Mouse (Mus musculus): Measurements from ENCODE around the gene Ptdss2.

Gene Ptdss2

GRCm38 (mm10) chr7:141122689-141123516, 721 bp downstream of the Ptdss2 start:
- DNase-seq (ENCODE audit: low spot score), result peak; percentile 71

- DNase-seq (ENCODE audit: low spot score), result no peak
Measured at GRCm38 (mm10) chr7:141123517-141123856, 1.3 kb downstream of the Ptdss2 start.

GRCm38 (mm10) chr7:141131024-141131820, 9.0 kb downstream of the Ptdss2 start:
- DNase-seq (ENCODE audit: low spot score), result peak; percentile 47

- DNase-seq (ENCODE audit: low spot score), result no peak
Measured at GRCm38 (mm10) chr7:141131904-141132755, 9.9 kb downstream of the Ptdss2 start.

GRCm38 (mm10) chr7:141141326-141141725, 19.1 kb downstream of the Ptdss2 start:
- no peak for DNase-seq (ENCODE audit: low spot score)

GRCm38 (mm10) chr7:141143112-141143511, 20.9 kb downstream of the Ptdss2 start:
- no peak for DNase-seq (ENCODE audit: low spot score)

GRCm38 (mm10) chr7:141143861-141144260, 21.7 kb downstream of the Ptdss2 start:
- DNase-seq (ENCODE audit: low spot score), result no peak

- DNase-seq (ENCODE audit: low spot score), result no peak
Measured at GRCm38 (mm10) chr7:141144650-141145049, 22.5 kb downstream of the Ptdss2 start.

GRCm38 (mm10) chr7:141145403-141145802, 23.2 kb downstream of the Ptdss2 start:
- no peak for DNase-seq (ENCODE audit: low spot score)

- DNase-seq (ENCODE audit: low spot score), result no peak
Measured at GRCm38 (mm10) chr7:141146043-141146595, 23.9 kb downstream of the Ptdss2 start.

GRCm38 (mm10) chr7:141147044-141147443, 24.9 kb downstream of the Ptdss2 start:
- DNase-seq (ENCODE audit: low spot score), result no peak

GRCm38 (mm10) chr7:141148639-141149038, 26.5 kb downstream of the Ptdss2 start:
- DNase-seq (ENCODE audit: low spot score), result no peak

- DNase-seq (ENCODE audit: low spot score), result no peak
Measured at GRCm38 (mm10) chr7:141155362-141155761, 33.2 kb downstream of the Ptdss2 start.

GRCm38 (mm10) chr7:141164397-141164796, 42.2 kb downstream of the Ptdss2 start:
- no peak for DNase-seq (ENCODE audit: low spot score)

GRCm38 (mm10) chr7:141164850-141165249, 42.7 kb downstream of the Ptdss2 start:
- DNase-seq (ENCODE audit: low spot score), result no peak

GRCm38 (mm10) chr7:141167901-141168517, 45.8 kb downstream of the Ptdss2 start:
- no peak for DNase-seq (ENCODE audit: low spot score)

GRCm38 (mm10) chr7:141168518-141168953, 46.4 kb downstream of the Ptdss2 start:
- DNase-seq (ENCODE audit: low spot score), result no peak

- DNase-seq (ENCODE audit: low spot score), result no peak
Measured at GRCm38 (mm10) chr7:141169300-141169699, 47.1 kb downstream of the Ptdss2 start.

- DNase-seq (ENCODE audit: low spot score), result no peak
Measured at GRCm38 (mm10) chr7:141169866-141170265, 47.7 kb downstream of the Ptdss2 start.

GRCm38 (mm10) chr7:141172116-141173006, 50.2 kb downstream of the Ptdss2 start, which contains the start of gene Rnh1:
Rnh1 (minus strand) TSS chr7:141172857.
- peak; percentile 86 for DNase-seq (ENCODE audit: low spot score)

Data from layer of hippocampus, adult 9-10 months (tissue).